Comparison of ENCODE assay signal across 14 mouse cellular contexts in genomic region chr3:83011565-83011964, GRCm38 (mm10). TPM values are rescaled to one million over a fixed set of nuclear protein-coding genes. Genes with fewer than 3 reads are reported as not detected.
"Had no signal": no experiment of that assay in that cellular context is flagged by ENCODE, and none has a peak within 500 bp of the region (broad histone marks: within the 10 kb centered on the region; RNA-seq: fewer than 3 reads in every experiment).

No protein-coding gene starts in this region.

- H3K9me3 ChIP-seq: limb, embryonic 13.5 days; neural tube, embryonic 12.5 days had no signal

- H3K4me3 ChIP-seq: limb, embryonic 13.5 days; neural tube, embryonic 12.5 days had no signal

- H3K4me1 ChIP-seq: limb, embryonic 13.5 days; neural tube, embryonic 12.5 days had no signal

- H3K36me3 ChIP-seq: limb, embryonic 13.5 days; neural tube, embryonic 12.5 days had no signal

- H3K27ac ChIP-seq: limb, embryonic 13.5 days; neural tube, embryonic 12.5 days; stomach, postnatal 0 days had no signal

- H3K9ac ChIP-seq: limb, embryonic 13.5 days; neural tube, embryonic 12.5 days had no signal

- H3K27me3 ChIP-seq: limb, embryonic 13.5 days; neural tube, embryonic 12.5 days had no signal

- H3K4me2 ChIP-seq: limb, embryonic 13.5 days; neural tube, embryonic 12.5 days had no signal

- DNase-seq: kidney, adult 2 months; kidney, postnatal 25 days; left cerebral cortex, postnatal 4 days; lung, adult 2 months; lung, postnatal 36 days; thymus, postnatal 4 days had no signal

- ATAC-seq: intestine, embryonic 16.5 days; lung, postnatal 0 days had no signal

RNA-seq across cellular contexts. Expression of gene Fgg, which starts 4.0 kb away (rescaled TPM):
- total RNA-seq: left cerebral cortex, postnatal 4 days; megakaryocyte progenitor cell, adult 5-6 weeks; monocyte, adult 5-6 weeks; neutrophil, adult 5-6 weeks had no signal
- polyA plus RNA-seq: neural tube, embryonic 12.5 days had no signal

RNA-seq across cellular contexts. Expression of gene Fga, which starts 14.3 kb away (rescaled TPM):
- total RNA-seq: left cerebral cortex, postnatal 4 days; megakaryocyte progenitor cell, adult 5-6 weeks; monocyte, adult 5-6 weeks; neutrophil, adult 5-6 weeks had no signal

RNA-seq across cellular contexts. Expression of gene Fgb, which starts 38.1 kb away (rescaled TPM):
- total RNA-seq: left cerebral cortex, postnatal 4 days; megakaryocyte progenitor cell, adult 5-6 weeks; monocyte, adult 5-6 weeks; neutrophil, adult 5-6 weeks had no signal
- polyA plus RNA-seq: limb, embryonic 13.5 days; neural tube, embryonic 12.5 days had no signal
